Mouse (Mus musculus) gastrocnemius, postnatal 4 days (tissue): ENCODE measurements at regions not wholly inside any gene's neighbourhood (a gene's known extent, or its start where the extent isn't known, plus 50 kb on each side); places are given as distances from the start of the nearest gene placed in this dataset.
A peak's percentile ranks its signal among the peaks of the same experiment; 100 is the strongest.

Experiments
- DNase-seq, 2 experiments: peaks; one replicate each; pipeline ENCODE4 v3.0.0; 2021 to 2022; ENCODE audit warnings: low spot score in 2 of 2, mixed read lengths in 2 of 2
- microRNA-seq: library from miRNA; unstranded; fragments of <30 nt; microRNA quantifications from one replicate; pipeline ENCODE4 v1.2.0, GENCODE M21; 2021

DNA sequence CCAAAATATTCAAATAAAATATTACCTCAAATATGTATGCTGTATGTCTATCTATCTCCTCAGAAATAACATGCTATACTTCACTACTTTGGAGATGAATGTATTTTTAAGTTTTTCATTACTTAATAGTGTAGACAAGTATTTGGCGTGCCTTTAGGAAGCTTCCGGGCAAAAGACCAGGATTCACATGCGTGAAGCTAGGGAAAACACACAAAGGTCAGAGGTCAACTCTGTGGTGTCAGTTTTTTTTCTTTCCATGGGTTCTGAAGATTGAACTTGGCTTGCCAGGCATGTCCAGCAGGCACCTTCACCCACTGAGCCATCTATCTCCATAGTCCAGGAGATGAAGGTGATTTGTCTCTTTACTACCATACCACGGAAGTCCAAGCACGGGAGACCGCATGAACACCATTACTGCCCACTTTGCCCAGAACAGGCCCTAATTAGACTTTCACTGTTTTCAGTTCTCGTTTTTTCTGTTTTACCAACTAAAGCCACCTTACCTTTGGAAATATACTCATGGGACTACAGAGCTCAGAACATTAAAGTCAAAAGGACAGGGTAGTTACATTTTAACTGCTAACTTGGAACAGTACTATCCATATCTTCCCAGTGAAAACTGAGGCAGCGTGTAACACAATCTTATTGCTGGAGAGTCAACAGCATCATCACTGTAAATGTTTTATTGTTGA, 76.9 kb upstream of the Ak4 start:
- DNase-seq, result no peak

DNA sequence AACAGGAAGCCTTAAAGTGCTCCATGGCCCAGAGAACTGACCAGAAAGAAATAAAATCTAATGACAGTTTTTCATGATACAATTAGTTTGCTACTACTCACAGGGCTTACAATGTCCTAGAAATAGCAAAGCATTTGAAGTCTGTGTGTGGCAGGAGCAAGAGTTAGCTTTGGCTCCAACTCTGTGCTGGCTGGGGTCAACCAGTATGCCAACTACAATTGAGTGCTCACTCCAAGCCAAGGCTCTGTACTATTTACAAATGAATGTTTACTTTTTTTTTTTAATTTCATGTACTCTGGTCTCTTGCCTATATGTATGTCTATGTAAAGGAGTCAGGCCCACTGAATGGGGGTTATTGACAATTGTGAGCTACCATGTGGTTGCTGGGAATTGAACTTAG, 75.7 kb upstream of the Jak1 start:
- no peak for DNase-seq

DNA sequence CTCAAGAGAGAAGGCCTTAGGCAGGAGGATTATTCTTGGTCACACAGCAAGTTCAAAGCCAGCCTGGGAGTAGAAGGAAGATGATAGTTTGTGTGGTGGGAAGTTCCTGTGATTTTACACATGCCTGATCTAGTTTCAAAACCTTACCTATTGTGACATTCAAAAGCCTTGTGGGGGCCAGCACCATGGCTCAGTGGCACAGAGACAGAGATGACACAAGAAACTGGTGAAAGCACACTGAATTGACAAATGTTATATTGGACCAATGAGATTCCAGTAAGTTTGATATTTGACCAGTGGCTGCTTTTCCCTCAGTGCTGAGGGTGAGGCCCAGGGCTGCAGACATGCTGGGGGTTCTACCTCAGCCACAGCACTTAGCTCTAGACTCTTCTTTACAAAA, 73.1 kb upstream of the Jak1 start:
- DNase-seq, result no peak

DNA sequence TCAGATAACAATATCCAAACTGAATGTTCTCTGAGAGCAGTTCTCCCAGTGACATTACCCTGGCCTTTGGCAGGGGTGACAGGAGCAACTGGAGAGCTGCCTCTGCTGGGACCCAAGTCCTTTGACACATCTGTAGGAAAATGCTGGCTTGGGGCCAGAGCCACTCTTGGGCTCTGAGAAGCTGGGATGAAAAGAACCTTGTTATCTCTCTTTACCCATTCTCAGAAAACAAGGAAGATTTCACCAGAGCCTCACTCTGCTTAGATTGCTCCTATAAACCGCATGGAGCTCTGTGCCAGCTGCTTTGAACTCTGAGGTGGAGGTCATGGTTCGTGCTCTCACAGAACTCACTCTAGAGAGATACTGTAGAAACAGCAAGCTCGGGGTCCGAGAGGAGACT, 71.7 kb upstream of the Jak1 start:
- no peak for DNase-seq

DNA sequence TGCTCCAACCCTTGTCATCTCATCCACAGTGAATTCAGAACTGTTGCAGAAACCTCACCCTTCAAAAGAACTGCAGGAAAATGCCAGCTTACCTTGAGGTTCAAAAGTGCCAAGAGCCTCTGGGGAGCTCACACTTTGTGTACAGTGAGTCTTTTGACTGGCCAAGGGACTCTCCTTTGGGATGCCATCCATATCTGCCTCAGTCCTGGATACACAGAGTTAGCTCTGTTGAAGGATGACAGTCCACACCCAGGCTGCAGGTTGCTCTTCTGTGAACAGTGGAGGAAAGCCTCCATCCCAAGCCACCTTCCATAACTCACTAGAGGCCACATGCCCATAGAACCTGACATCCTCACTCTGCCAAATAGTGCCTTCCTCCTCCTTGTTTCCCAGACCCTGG, 71.3 kb upstream of the Jak1 start:
- no peak for DNase-seq

DNA sequence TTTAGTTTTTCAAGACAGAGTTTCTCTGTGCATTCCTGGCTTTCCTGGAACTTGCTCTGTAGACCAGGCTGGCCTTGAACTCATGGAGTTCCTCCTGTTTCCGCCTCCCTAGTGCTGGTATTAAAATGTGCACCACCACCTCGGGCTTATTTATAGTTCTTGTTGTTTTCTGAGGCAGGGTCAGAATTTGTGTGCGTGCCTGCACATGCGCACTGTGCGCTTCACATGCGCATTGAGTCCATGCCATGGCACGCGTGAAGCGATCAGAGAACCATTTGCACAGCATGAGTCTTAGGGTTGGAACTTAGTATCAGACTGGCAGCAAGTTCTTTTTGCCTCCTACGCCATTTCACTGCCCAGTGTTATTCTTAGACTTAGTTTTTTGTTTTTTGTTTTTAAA, 68.8 kb upstream of the Jak1 start:
- no peak for DNase-seq

DNA sequence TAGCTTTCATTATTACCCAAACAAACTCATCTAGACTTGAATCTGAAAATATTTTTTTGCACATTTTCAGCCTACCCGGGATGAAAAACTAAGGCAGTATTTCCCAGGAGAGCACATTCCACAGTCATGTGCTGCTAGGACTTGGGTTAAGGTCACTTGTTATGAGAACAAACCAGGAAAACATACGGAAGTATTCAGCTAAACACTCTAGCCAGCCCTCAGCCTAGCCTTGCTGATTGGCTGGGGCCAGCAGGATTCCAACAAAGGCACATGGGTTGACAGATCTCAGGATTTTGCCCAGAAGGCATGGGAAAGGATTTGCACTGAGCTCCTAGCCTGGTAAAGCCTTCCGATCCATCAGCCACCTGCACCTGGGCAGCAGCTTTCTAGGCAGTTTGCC, 68.0 kb upstream of the Jak1 start:
- DNase-seq, result no peak

DNA sequence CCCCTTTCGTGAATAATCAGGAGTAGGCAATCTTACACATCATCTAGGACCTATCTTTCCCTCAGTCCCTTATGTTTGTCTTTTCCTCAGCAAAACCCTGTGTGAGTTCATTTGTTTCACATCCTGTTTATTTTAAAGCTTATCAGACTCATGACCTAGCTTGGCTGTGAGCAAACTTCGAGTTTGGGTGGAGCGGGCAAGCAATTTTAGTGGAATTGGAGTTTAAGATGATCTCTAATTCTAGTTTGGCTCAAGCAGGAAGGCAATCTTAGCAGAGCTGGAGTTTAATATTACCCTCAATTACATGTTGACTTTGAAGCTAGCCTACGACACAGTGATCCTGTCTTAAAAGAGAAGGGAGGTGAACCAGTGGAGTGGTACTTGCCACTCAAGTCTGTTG, 66.1 kb upstream of the Jak1 start:
- no peak for DNase-seq

DNA sequence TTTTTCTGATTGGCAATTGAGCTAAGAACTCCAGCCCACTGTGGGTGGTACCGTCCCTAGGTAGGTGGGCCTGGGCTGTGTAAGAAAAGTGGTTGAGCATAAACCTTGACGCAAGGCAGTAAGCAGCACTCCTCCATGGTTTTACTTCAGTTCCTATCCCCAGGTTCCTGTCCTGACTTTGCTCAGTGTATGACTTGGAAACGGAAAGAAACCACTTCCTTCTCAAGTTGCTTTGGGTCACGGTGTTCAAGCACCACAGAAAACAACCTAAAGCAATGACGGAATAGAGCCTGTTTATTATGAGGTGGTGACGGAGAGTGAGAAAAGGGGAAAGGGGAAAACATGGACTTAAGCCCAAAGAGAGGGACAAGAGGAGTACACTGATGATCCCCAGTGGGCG, 64.0 kb upstream of the Jak1 start:
- no peak for DNase-seq

DNA sequence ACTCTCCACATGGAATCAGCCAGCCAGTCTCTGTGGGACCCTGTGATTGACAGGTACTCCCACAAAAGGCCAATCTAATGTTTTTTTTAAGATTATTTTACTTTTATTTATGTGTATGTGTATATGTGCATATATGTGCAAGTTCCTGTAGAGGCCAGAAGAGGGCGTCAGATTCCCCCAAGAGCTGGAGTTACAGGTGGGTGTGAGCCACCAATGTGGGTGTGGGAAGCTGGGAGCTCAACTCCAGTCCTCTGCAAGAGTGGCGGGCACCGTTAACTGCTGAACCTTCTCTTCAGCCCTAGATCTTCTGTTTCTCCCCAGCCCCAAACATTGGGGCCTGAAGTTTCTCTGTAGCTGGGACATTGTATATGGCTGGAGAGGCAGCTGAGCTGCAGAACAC, 61.0 kb upstream of the Jak1 start:
- no peak for DNase-seq

DNA sequence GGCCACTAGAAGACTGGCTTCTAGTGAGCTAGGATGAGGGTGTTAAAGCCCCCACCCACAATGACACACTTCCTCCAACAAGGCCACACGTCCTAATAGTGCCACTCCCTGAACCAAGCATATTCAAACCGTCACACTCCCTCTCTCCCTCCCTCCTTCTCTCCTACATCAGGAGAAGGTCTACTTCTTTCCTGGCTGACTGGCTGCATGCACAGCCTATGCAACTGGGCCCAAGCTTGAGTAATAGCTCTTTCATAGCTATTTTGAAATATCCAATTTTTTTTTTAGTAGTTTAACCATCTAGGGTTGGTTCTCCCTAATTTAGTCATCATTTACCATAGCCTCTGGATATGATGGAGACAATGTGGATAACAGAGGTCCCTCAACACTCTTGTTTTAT, 56.6 kb upstream of the Jak1 start:
- DNase-seq, result no peak

DNA sequence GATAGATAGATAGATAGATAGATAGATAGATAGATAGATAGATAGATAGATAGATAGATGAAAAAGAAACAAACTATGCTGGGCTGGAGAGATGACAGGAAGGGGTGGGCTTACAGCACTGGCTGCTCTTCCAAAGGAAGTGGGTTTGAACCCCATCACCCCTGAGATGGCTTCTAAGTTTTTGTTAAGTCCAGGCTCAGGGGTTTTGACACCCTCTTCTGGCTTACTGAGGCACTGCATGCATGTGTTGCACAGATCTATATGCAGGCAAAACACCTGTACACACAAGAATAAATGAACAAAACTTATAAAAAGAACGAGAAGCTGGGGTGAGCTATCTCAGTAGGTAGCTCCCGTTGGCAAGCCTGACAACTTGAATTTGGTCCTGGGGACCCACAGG, 55.5 kb upstream of the Jak1 start:
- no peak for DNase-seq

DNA sequence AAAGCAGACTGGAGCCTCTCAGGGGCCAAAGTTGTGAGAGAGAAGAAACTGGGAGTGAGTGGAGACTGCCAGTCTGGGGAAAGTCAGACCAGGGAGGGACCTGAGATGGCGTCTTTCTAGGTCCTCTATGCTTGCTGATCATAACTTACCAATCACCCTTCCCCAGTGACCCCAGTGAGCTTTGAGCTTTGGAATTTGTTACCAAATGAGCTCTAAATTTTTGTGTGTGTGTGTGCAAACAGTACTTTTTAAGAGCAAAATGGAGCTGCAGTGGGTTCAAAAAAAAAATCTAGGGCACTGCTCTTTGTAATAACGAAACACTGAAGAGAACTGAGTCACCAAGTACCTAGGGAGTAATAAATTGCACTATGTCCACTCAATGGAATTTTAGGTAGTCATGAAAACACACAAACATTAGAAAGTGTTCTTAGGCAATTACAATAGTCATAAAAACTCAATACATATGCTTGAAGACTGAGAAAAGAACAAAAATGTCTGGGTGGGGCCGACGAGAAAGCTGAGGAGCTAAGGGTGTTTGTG, 54.7 kb upstream of the Jak1 start:
- no peak for DNase-seq

DNA sequence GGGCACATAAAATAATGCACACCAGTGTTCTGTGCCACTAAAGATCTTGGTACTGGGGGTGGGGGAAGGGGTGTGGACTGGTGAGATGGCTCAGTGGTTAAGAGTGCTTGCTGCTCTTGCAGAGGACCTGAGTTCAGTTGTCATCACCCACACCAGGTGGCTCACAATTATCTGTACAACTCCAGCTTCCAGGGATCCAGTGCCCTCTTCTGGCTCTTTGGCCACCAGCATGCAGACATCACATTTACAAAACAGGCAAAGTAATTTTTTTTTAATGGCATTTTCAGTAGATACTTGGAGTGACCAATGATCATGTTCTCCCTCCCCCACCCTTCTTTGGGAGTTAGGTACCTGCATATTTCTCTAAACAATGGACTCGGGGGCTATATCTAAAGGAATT, 53.8 kb upstream of the Jak1 start:
- DNase-seq, result no peak

DNA sequence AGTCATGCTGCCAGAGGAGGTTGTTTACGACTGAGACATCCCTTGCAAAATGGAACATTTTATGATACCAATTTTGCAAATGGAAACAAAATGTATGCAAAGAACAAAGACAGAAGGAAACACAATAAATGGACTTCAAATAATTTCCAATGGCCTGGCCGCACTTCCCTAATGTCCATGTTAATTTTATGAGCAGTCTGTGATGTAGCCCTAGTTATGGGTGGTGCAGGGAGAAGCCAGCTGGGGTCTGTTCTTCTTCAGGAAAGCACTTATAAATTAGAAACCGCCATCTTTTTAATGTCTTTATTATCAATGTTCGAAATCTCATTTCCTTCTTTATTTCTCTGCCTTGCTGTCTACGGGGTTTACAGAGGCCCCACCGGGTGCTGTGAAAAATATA, 51.0 kb upstream of the Jak1 start:
- DNase-seq, result no peak

Small RNA genes in the stretch of these regions (microRNA-seq; reads per million reads assigned to microRNA genes)
- 157 reads per million, percentile 57 among the genes with 10 or more reads in this experiment for gene Mir101a
